Mouse (Mus musculus) neural tube, embryonic 12.5 days (tissue): ENCODE data around the gene Ero1lb. TPM values are rescaled to one million over a fixed set of nuclear protein-coding genes. Genes with fewer than 3 reads are reported as not detected.
"Not testable (repeated sequence)": the region's sequence is repeated elsewhere in the genome, so short reads cannot be mapped to it uniquely, and the experiment has no call there.

Source experiments
- ATAC-seq: fragments of 200-750 bp; cut with Nextera tagmentation; 2 replicates; pipeline ENCODE4 v1.8.0; 2017; ENCODE audit warnings: low read depth, mild to moderate bottlenecking, moderate TSS enrichment, moderate library complexity; ENCODE audit not compliant: low FRiP score
- H3K27ac ChIP-seq: fragments of 300-500 bp; sonication (generic); 2 replicates; pipeline ENCODE4 v1.5.1; 2016
- H3K27me3 ChIP-seq: fragments of 300-500 bp; sonication (generic); replicated peaks from 2 replicates; pipeline ENCODE4 v1.6.1; 2016; ENCODE audit warnings: mild to moderate bottlenecking
- H3K36me3 ChIP-seq: fragments of 300-500 bp; sonication (generic); 2 replicates; pipeline ENCODE4 v1.6.1; 2016; ENCODE audit warnings: mild to moderate bottlenecking
- H3K4me1 ChIP-seq: fragments of 300-500 bp; sonication (generic); 2 replicates; pipeline ENCODE4 v1.6.1; 2016
- H3K4me2 ChIP-seq: fragments of 300-500 bp; sonication (generic); replicated peaks from 2 replicates; pipeline ENCODE4 v1.6.1; 2016; ENCODE audit warnings: mild to moderate bottlenecking
- H3K4me3 ChIP-seq: fragments of 300-500 bp; sonication (generic); 2 replicates; pipeline ENCODE4 v1.5.1; 2016
- H3K9ac ChIP-seq: fragments of 300-500 bp; sonication (generic); 2 replicates; pipeline ENCODE4 v1.6.1; 2016; ENCODE audit warnings: mild to moderate bottlenecking
- H3K9me3 ChIP-seq: fragments of 300-500 bp; sonication (generic); 2 replicates; pipeline ENCODE4 v1.6.1; 2016; ENCODE audit warnings: mild to moderate bottlenecking
- WGBS: fragments of 180-500 bp; shearing (Covaris S2); methylation state at CpG from one replicate; pipeline ENCODE4 v1.1.7; 2016; 5-methylcytosine and 5-hydroxymethylcytosine counted together
- polyA plus RNA-seq: library from polyadenylated mRNA; unstranded; fragments of >200 nt; fragmentation: Nextera tagmentation; extraction: Ambion mirVana; gene quantifications from 2 replicates; pipeline ENCODE4 v1.2.1, GENCODE M21; 2016

The Ero1lb gene
- polyA plus RNA-seq, 1 experiment from 2014 or later, result 13.8 TPM

DNA sequence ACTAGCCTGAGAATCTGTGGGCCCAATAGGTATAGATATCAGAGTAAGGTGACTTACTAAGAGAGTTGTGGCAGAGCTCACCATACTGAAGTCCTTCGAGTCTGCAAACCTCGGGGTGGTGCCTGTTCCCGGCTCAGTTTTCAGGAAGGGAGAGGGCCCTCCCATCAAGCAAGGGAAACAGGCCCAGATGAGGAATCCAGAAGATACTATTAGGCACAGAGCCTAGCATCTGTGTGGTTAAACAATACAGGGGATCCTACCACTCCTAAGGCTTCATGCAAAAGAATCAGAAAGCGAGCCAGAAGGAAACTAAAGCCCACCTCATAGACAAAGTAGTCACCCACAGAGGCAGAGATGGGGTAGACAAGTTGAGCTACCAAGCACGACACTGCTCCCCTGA lies 81.0 kb downstream of the Ero1lb start:
- WGBS, result 82% methylated on average over 5 of the region's 5 CpGs
- not testable (repeated sequence) for H3K27ac ChIP-seq, H3K4me3 ChIP-seq, H3K27me3 ChIP-seq, H3K4me1 ChIP-seq, H3K36me3 ChIP-seq, H3K4me2 ChIP-seq, H3K9me3 ChIP-seq, ATAC-seq, H3K9ac ChIP-seq

DNA sequence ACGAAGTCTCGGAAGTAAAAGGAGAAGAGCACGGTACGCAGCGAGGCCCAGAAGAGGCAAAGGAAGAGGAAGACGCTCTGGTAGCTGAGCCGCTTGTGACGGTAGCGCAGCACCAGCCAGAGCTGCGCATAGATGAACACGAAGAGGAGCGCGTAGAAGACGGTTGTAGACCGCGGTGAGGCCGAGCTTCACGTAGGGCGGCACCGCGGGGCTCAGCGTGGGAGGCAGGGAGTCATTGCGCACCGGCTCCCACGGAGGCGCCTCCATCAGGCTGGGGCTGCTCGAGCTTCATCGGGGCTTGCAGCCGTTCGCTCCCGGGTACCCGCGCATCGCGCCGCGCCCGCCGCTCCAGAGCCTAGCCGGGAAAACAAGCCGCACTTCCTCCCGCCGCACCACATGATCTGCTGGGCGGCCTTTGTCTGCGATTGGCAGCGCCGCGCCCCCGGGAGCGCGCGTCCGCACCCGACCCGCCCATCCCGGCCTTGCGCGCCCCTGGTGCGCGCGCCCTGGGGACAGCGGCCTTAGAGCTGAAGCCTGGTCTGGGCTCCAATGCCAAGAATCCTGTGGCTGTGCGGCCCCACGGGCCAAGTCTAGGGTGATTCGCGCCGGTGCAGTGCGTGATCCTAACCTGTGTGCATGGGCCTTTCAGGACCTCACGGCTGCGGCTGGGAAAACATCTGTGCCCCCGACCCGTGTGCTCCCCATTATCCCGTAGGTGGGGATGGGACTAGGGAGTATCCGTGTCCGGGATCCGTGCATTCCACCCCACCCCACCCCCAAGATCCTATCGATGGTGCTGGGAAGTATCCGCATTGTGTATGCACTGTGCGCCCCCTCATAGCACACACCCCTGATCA lies 84.6 kb downstream of the Ero1lb start:
- H3K4me2 ChIP-seq, result peak overlapping the region; percentile 54
- H3K4me3 ChIP-seq, result peak overlapping the region; percentile 41
- H3K36me3 ChIP-seq, H3K27ac ChIP-seq, H3K27me3 ChIP-seq, H3K4me1 ChIP-seq, H3K9me3 ChIP-seq: not testable (repeated sequence)
- peak; percentile 91 for ATAC-seq
- H3K9ac ChIP-seq, result 0 out of 2 replicates have a peak overlapping the region, but pooled peaks have one; percentile 44
- under 1% methylated on average over 47 of the region's 79 CpGs for WGBS

DNA sequence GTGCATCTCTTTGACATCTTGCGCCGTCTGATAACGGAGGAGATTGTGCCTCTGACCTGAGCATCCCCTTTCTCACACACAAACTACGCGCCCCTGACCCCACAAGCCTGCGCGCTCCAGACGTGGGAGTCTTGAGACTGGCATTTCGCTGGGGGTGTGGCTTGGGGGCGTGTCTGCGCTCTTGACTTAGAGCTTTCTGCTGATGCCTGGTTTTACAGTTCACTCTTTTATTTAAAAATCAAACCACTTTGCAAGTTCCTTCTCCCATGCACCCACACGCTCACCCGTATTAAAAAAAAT lies 85.2 kb downstream of the Ero1lb start:
- H3K27ac ChIP-seq, ATAC-seq, H3K9me3 ChIP-seq, H3K4me1 ChIP-seq, H3K36me3 ChIP-seq, H3K9ac ChIP-seq, H3K27me3 ChIP-seq: not testable (repeated sequence)
- under 1% methylated on average over 13 of the region's 13 CpGs for WGBS
- Histone ChIP-seq H3K4me2 (peak overlapping the region; percentile 54), H3K4me3 (peak overlapping the region; percentile 24; the same call in 1 of the 2 replicates)

Other genes starting within 250 kb of the Ero1lb start
- 17.8 and 27.3 TPM in 2 replicates for gene Actn2, start 225.1 kb upstream of the Ero1lb start, polyA plus RNA-seq
- gene Heatr1, start 170.8 kb upstream of the Ero1lb start, polyA plus RNA-seq, result 22.2 and 22.9 TPM in 2 replicates
- gene Lgals8, start 100.9 kb upstream of the Ero1lb start, polyA plus RNA-seq, result 18.3 and 18.6 TPM in 2 replicates
- 0.97 and 1.0 TPM in 2 replicates for gene Edaradd, start 45.4 kb upstream of the Ero1lb start, polyA plus RNA-seq
- gene Prl2c3, start 234.2 kb downstream of the Ero1lb start, polyA plus RNA-seq, result not detected in 2 replicates